Mouse (Mus musculus): ENCODE measurements around the gene Atl2.

Atl2 gene

DNA sequence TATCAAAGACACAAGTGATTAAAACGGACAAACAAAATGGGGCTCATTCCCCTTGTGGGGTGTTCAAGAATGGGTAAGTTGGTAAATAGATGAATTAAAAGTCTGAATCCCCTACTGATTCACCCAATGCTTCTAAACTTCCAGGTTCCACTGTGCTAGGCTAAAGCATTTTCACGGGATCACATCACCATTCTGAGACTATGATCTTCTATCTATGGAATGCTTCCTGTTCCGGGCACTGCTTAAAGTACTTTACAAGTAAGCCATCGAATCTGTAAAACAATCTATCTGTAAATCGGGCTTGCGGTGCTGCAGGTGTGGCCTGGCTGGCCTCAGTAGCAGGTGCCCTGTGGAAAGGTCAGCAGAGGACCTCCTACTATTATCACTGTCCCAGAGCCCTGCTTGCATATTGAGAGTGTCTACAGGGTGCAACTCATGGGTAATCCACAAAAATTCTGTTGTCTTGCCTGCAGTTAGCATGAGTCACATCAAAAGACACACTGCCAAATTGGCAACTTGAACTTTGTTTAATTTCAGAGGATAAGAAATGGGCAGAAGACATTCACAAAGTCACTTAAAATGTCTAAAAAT, 2.3 kb upstream of the Atl2 start:
- no peak for DNase-seq (ENCODE audit: low spot score in 2 of 2)

DNA sequence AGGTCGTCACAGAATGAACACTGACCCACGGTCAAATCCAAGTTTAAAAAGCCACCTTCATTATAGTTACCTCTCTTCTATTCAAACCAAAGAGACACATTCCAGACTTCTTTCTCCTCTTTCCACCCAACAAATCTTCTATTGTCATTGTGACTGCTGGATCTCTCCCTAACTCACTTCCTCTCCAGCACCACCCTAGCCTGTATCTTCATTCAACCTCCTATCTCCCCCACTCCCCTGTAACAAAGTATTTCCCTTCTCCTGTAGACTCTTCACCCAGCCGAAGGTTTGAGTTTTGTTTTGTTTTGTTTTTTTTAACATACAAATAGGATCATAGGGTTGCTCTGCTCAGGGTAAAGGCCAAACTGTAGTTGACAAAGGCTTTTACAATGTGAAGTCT, 1.7 kb upstream of the Atl2 start:
- DNase-seq (ENCODE audit: low spot score in 2 of 2) = no peak

GRCm38 (mm10) chr17:79894971-79895882, 696 bp downstream of the Atl2 start:
- peak; percentile 40 to 54 for DNase-seq (ENCODE audit: low spot score in 2 of 2)

- no peak for DNase-seq (ENCODE audit: low spot score in 2 of 2)
Observed at GRCm38 (mm10) chr17:79894054-79894453, 1.9 kb downstream of the Atl2 start.

- no peak for DNase-seq (ENCODE audit: low spot score in 2 of 2)
Observed at GRCm38 (mm10) chr17:79891944-79892343, 4.0 kb downstream of the Atl2 start.

DNA sequence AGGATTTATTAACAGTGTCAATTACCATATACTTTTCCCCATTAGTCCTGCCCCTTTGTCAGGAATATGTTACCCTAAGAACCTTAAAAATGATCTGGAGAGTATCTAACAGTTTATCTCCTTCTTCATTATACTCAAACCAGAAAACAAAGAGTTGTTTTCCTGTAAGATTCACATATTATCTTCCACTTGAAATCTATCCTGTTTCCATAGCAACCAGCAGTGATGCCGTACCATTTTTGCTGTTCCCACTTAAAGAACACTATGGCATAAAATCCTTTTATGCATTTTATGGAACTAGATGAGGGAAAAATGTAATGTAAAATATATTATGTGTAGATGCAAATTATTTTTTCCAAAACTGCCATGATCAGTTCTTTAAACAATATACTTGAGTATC, 8.0 kb downstream of the Atl2 start:
- no peak for DNase-seq (ENCODE audit: low spot score in 2 of 2)

GRCm38 (mm10) chr17:79883198-79883597, 12.7 kb downstream of the Atl2 start:
- no peak for DNase-seq (ENCODE audit: low spot score in 2 of 2)

GRCm38 (mm10) chr17:79865027-79865426, 30.9 kb downstream of the Atl2 start:
- no peak for DNase-seq (ENCODE audit: low spot score in 2 of 2)

DNA sequence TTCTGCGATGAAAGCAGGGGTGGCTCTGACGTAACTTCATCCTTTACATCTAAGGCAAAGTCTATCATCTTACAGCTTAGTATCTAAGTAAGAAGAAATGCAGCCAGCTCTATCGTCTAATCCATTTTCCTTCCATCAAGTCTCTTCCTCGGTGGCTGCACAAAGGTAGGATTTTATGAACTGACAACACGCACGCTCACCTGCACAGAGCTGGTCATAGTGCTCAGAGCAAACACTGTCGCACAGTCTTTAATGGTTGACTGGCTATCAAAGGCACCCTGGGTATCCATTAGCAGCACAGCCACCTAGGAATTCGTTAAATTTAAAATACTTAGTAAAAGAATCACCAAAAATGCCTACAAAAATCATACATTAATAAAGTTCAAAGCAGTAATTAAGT, 31.4 kb downstream of the Atl2 start:
- DNase-seq (ENCODE audit: low spot score in 2 of 2) = no peak

DNA sequence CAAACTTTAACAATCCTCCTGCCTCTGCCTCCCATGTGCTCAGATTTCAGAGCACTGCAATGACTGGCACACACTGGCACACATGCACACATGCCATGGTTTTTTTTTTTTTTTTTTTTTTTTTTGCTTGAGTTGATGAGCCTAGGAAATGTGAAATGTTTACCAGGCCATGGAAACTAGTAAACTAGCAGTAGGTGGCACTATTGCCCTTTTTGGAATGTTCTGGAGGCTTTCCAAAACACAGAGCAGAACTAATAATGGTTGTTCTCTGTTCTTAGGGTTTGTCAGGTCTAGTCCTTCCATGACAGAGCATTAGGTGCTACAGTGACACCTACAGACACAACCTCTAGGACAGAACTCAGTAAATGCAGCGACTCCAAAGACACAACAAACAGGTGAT, 33.9 kb downstream of the Atl2 start:
- no peak for DNase-seq (ENCODE audit: low spot score in 2 of 2)

- no peak for DNase-seq (ENCODE audit: low spot score in 2 of 2)
Observed at GRCm38 (mm10) chr17:79855533-79855932, 40.4 kb downstream of the Atl2 start.

DNA sequence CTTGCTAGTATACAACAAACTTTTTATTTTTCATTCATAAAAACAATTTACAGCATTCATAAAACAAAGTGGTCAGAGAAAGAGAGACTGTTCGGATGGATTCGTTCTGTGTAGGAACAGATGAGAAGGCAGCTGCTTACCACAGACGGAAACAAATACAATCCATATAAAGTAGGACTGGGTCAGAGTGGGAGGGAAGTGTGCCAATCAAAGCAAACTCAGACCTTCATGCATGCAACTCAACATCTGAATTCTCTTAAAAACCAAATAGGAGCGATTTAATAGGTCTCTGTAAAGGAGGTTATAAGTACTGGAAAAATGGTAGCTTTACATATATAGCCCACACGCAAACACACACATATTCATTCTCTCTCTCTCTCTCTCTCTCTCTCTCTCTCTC, 47.5 kb downstream of the Atl2 start:
- no peak for DNase-seq (ENCODE audit: low spot score in 2 of 2)

DNA sequence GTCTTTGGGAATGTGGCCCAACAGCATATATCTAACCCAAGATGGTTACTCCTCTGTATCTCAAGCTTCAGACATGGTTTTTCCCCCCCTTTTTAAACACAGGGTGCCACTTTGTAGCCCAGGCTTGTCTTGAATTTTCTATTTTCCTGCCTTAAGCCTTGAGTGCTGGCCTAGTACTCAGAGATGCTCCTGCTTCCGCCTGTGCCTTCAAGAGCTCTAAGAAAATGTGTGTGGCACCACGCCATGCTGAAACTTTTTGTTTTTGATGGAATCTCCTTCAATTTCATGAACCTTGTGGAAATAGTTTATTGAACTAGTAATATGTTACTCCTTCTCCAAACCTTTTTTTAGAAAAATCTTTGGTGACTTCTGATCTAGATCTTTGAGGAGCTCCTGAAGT, 49.7 kb downstream of the Atl2 start:
- DNase-seq (ENCODE audit: low spot score in 2 of 2) = no peak

- no peak for DNase-seq (ENCODE audit: low spot score in 2 of 2)
Observed at GRCm38 (mm10) chr17:79845695-79846094, 50.2 kb downstream of the Atl2 start.

DNA sequence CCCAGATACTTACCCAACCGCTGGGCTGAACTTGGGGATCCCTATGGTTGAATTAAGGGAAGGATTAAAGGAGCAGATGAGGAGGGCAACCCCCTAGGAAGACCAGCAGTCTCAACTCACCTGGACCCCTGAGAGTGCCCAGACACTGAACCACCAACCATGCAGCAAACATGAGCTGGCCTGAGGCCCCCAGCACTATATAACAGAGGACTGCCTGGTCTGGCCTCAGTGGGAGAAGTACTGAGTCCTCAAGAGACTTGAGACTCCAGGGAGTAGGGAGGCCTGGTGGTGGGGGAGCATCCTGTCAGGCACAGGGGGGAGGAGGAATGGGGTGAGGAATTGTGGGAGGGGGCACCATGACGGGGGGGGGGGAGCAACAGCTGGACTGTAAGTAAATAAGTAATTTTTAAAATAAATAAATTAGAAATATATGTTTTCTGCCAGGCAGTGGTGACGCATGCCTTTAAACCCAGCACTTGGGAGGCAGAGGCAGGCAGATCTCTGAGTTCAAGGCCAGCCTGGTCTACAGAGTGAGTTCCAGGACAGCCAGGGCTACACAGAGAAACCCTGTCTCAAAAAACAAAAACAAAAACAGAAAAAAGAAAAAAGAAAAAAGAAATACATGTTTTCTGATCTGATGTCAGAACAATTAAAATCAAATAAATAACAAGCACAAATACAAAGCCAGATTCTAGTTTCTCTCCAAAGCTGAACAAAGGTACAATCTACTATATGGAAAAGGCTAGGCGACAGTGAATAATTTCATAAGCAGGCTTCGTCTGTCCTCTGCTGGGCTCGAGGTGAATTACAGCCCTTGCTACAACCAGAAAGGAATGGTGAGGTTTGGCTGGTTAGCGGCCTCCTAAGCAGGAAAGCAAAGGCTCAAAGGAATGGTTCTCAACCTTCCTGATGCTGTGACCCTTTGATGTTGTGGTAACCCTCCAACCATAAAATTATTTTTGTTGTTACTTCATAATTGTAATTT, 55.4 kb downstream of the Atl2 start:
- peak in 1 of 2 experiments; percentile 20 for DNase-seq (ENCODE audit: low spot score in 2 of 2)

DNA sequence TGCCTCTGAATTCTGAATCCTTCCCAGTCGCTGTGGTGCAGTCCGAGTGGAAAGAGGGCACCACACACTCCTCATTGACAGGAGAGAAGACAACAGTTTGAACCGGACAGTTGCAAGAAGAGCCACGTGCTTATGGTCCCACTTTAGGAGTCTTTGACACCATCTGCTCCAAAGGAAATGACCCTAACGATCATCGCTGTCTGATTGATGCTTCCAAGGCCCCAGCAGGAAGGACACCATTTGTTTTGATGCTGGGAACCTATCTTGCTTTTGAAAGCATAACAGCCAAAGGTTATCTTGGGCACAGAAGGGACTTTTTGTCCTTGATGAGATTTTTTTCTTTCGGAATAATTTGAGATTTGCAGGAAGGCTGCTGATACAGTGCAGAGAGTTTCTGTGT, 58.9 kb downstream of the Atl2 start:
- no peak for DNase-seq (ENCODE audit: low spot score in 2 of 2)

GRCm38 (mm10) chr17:79835714-79836373, 60.1 kb downstream of the Atl2 start:
- DNase-seq (ENCODE audit: low spot score in 2 of 2) = no peak

DNA sequence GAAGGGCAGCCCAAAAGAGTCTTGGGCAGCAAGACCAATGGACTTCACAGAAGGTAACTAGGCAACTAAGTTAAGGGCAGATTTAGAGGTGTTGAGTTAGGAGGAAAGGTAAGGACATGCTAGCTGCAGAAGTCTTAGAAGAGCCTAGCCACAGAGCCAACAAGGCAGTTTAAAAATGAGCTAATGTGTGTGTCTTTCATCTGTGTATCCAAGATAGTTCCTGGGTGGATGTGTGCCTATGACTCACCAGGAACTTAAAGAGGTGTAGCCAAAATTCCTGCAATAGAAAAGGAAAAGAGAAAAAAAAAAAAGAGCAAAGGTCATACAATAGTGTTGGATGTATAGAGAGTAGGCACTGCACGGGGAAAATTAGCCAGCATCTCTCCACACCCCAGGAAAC, 63.6 kb downstream of the Atl2 start:
- DNase-seq (ENCODE audit: low spot score in 2 of 2) = no peak

GRCm38 (mm10) chr17:79826482-79827034, 69.4 kb downstream of the Atl2 start:
- no peak for DNase-seq (ENCODE audit: low spot score in 2 of 2)

GRCm38 (mm10) chr17:79825241-79826030, 70.5 kb downstream of the Atl2 start:
- no peak for DNase-seq (ENCODE audit: low spot score in 2 of 2)
